Mouse (Mus musculus): ENCODE measurements around the gene Slc30a5.

GRCm38 (mm10) chr13:100755329-100755728, 77.9 kb downstream of the Slc30a5 start:
- TF ChIP-seq CTCF (IDR thresholded peaks at IDR 0.05; ENCODE audit: insufficient read depth, low read depth, low read length) (no peak), POLR2A (IDR thresholded peaks at IDR 0.05; ENCODE audit: insufficient read depth, low read depth, low read length) (no peak)
